Mouse (Mus musculus): ENCODE data around the gene Bcan. TPM values are rescaled to one million over a fixed set of nuclear protein-coding genes. Genes with fewer than 3 reads are reported as not detected.

Bcan gene
- polyA plus RNA-seq, 1 experiment from 2014 or later, result 0.15 TPM

DNA sequence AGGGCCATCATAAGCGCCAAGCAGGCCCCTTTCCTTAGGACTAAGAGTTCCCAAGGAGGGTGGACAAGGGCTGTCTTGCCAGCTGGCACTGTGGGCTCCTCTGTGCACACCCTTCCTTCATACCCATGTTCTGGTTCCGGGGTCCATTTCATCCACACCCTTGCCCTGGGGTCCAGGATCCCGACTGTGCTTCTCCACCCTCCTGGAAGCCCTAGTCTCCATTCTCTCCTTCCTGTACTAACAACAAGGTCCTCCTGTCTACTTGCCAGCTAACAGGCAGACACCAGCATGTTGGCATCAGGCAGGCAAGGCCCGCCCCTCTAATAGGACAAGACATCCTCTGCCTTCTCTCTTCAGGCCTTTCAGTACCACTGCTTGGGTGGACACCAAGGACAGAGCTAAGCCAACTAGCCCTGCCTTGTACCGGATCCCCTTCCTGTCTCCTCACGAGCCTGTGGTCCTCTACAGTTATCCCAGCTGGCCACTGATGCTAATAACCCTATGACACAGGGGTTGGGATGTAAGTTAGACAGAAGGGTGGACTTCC is 18.7 kb downstream of the Bcan start:
- 79% methylated on average over 6 of the region's 6 CpGs for WGBS
- H3K36me3 ChIP-seq, result 0 out of 2 replicates have a peak, but pooled peaks cover 6% of the 10 kb centered on the region
- no peak overlapping the region for H3K4me3 ChIP-seq
- H3K9ac ChIP-seq, result no peak overlapping the region
- ATAC-seq (ENCODE audit: insufficient number of reproducible peaks, insufficient read depth, low FRiP score, low TSS enrichment), result no peak
- peaks cover 55% of the 10 kb centered on the region for H3K4me1 ChIP-seq
- H3K4me2 ChIP-seq (replicated peaks), result no peak overlapping the region
- no peaks in the 10 kb centered on the region for H3K9me3 ChIP-seq
- H3K27me3 ChIP-seq, result no peaks in the 10 kb centered on the region
- H3K27ac ChIP-seq, result 0 out of 2 replicates have a peak overlapping the region, but pooled peaks have one; percentile 82

DNA sequence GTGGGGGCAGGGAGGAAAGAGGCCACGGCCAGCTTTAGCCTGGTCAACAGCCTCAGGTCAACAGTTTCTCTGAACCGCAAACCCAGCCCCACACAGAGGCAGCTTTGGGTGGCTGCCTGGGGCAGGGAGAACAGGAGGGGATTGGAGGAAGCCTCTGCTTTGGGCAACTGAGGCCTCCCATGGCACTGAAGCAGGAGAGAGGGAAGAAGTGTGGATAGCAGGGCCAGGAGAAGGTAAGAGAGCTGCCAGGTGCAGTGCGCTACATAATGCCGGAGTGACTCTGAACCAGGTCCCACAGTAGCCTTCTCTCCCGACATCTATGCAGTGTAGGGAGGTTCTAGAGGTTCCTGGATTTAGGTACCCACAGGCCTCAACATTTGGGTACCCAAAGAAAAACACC is 19.3 kb downstream of the Bcan start:
- Histone ChIP-seq H3K27ac (no peak overlapping the region), H3K27me3 (no peaks in the 10 kb centered on the region), H3K36me3 (0 out of 2 replicates have a peak, but pooled peaks cover 6% of the 10 kb centered on the region), H3K4me2 (replicated peaks) (no peak overlapping the region), H3K9ac (no peak overlapping the region), H3K4me3 (no peak overlapping the region), H3K9me3 (no peaks in the 10 kb centered on the region), H3K4me1 (peaks cover 49% of the 10 kb centered on the region)
- WGBS, result 48% methylated on average over 5 of the region's 5 CpGs
- no peak for ATAC-seq (ENCODE audit: insufficient number of reproducible peaks, insufficient read depth, low FRiP score, low TSS enrichment)

DNA sequence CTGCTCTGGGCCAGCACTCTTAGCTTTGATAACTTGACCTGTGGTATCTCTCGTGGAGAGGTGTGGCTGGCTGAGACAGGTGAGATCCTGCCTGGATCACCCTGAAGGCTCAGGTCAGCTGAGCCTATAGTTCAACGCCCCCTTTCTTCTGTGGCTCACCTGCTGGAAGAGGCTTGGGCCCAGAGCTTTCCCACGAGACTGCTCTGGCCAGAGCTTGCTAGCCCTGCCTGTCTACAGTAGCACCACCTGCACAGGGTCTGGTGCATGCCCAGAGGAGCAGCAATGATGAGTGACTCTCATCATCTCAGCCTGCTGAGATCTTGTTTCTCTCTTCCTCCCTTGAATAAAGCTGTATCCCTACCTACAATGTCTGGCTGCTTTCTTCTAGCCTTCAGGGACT is 19.9 kb downstream of the Bcan start:
- Histone ChIP-seq H3K27ac (no peak overlapping the region), H3K4me3 (no peak overlapping the region), H3K4me2 (replicated peaks) (no peak overlapping the region), H3K4me1 (peaks cover 43% of the 10 kb centered on the region), H3K9me3 (no peaks in the 10 kb centered on the region), H3K9ac (no peak overlapping the region), H3K27me3 (no peaks in the 10 kb centered on the region), H3K36me3 (0 out of 2 replicates have a peak, but pooled peaks cover 6% of the 10 kb centered on the region)
- 56% methylated on average over 3 of the region's 3 CpGs for WGBS
- no peak for ATAC-seq (ENCODE audit: insufficient number of reproducible peaks, insufficient read depth, low FRiP score, low TSS enrichment)

DNA sequence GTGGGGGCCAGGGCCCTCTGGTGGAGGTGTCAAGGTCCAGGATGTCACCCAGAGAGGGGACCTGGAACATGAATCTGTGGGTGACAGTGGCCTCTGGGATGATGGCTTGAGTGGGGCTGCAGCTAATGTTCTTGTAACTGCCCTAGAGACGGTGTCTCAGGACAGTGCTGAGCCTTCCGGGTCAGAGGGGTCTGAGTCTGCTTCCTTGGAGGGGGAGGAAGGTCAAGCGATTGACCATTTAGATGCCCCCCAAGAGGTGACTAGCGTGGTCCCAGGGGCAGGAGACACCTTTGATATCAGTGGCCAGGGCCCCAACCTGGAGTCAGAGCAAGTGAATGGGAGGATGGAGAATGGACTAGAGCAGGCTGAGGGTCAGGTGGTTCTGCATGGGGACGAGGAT is 20.5 kb downstream of the Bcan start:
- no peaks in the 10 kb centered on the region for H3K27me3 ChIP-seq
- no peaks in the 10 kb centered on the region for H3K9me3 ChIP-seq
- H3K27ac ChIP-seq, result no peak overlapping the region
- no peak for ATAC-seq (ENCODE audit: insufficient number of reproducible peaks, insufficient read depth, low FRiP score, low TSS enrichment)
- no peak overlapping the region for H3K9ac ChIP-seq
- H3K4me1 ChIP-seq, result peaks cover 44% of the 10 kb centered on the region
- no peak overlapping the region for H3K4me2 ChIP-seq (replicated peaks)
- no peak overlapping the region for H3K4me3 ChIP-seq
- 0 out of 2 replicates have a peak, but pooled peaks cover 6% of the 10 kb centered on the region for H3K36me3 ChIP-seq
- 82% methylated on average over 5 of the region's 5 CpGs for whole genome bisulfite sequencing

DNA sequence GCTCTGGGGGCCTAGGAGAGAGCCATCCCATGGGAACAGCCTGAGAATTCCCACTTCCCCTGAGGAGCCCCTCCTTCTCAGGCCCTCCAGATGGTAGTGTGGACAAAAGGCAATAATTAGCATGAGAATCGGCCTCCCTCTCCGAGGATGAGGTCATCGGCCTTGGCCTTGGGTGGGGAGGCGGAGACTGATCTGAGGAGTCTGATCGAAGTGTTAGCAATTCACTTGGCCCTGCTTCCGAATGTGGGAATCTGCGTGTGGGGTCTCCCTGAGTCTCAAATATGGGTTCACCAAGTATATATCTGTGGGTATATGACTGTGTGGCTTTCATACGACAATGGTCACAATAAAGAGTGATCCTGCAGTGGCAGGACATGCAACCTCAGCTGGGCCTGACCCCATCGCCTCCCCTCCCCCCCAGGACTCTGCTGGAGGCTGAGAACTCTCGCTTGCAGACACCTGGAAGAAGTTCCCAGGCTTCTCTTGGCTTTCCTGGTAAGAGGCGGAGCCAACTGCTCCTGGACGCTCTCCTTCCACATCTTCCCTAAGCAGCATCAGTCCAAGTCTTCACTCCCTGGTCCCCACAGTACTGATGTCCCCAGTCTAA is 25.5 kb downstream of the Bcan start:
- peaks cover 16% of the 10 kb centered on the region; the same call in 1 of the 2 replicates for H3K27me3 ChIP-seq
- 0 out of 2 replicates have a peak overlapping the region, but pooled peaks have one; percentile 53 for H3K4me3 ChIP-seq
- no peaks in the 10 kb centered on the region for H3K9me3 ChIP-seq
- peak overlapping the region; percentile 24 for H3K27ac ChIP-seq
- WGBS, result 15% methylated on average over 12 of the region's 12 CpGs
- 0 out of 2 replicates have a peak, but pooled peaks cover 6% of the 10 kb centered on the region for H3K36me3 ChIP-seq
- peaks cover 47% of the 10 kb centered on the region for H3K4me1 ChIP-seq
- H3K4me2 ChIP-seq (replicated peaks), result peak overlapping the region; percentile 96
- no peak overlapping the region; the same call in 1 of the 2 replicates for H3K9ac ChIP-seq
- ATAC-seq (ENCODE audit: insufficient number of reproducible peaks, insufficient read depth, low FRiP score, low TSS enrichment), result no peak

DNA sequence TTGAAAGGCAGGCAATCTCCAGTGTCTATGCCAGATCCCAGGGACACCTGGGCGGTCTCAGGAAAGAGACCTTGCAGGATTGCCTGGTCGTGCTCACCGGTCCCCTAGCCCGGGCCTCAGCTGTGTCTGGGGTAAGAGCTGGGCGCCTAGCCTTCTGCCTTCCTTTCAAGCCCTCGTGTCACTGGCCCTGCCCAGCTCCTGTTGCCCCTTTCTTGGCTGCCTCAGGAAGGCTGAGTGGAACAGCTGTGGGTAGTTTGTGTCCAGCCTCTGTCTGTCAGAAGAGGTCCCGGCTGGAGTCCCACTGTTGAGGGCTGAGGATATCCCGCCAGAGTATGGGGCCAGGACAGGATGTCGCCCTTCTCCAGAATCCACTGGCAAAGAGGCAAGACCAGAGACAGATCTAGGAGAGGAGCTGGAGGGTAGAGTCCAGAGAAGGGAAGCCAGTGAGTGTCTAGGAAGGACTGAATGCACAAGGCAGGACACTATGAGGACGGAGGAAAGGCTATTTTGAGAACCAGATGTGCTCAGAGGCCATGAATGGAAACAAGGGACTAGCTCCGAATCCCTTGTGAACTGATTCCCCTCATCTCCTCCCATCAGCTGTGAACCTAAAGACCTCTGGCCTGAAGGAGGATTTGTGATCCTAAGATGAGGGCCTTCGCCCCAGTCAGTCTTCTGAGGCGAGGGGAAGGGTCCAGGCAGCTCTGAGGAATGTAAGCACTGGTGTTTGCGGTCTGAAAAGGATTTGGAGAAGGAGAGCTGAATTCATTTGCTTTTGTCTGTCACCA is 26.2 kb downstream of the Bcan start:
- peak overlapping the region; percentile 96 for H3K4me2 ChIP-seq (replicated peaks)
- H3K36me3 ChIP-seq, result 0 out of 2 replicates have a peak, but pooled peaks cover 6% of the 10 kb centered on the region
- no peaks in the 10 kb centered on the region for H3K9me3 ChIP-seq
- WGBS, result 26% methylated on average over 14 of the region's 14 CpGs
- ATAC-seq (ENCODE audit: insufficient number of reproducible peaks, insufficient read depth, low FRiP score, low TSS enrichment), result no peak
- peaks cover 16% of the 10 kb centered on the region; the same call in 1 of the 2 replicates for H3K27me3 ChIP-seq
- peak overlapping the region; percentile 24; the same call in 1 of the 2 replicates for H3K27ac ChIP-seq
- H3K4me3 ChIP-seq, result peak overlapping the region; percentile 53
- 0 out of 2 replicates have a peak overlapping the region, but pooled peaks have one; percentile 71 for H3K9ac ChIP-seq
- H3K4me1 ChIP-seq, result peaks cover 47% of the 10 kb centered on the region

DNA sequence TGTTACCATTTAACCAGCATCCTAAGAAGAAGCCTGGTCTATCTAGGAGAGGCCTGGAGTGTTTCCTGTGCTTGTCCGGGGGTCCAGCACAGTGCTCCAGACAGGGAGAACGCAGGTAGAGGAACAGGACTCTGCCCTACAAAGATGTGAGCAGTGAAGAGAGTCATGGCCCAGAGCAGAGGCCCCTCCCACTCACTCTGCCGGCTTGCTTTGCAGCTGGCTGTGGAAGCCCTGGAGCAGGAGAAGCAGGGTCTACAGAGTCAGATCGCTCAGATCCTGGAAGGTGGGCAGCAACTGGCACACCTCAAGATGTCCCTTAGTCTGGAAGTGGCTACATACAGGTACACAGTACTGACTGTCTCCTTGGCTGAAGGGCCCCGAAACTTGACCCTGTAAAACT is 27.3 kb downstream of the Bcan start:
- no peak for ATAC-seq (ENCODE audit: insufficient number of reproducible peaks, insufficient read depth, low FRiP score, low TSS enrichment)
- H3K27me3 ChIP-seq, result peaks cover 16% of the 10 kb centered on the region; the same call in 1 of the 2 replicates
- H3K27ac ChIP-seq, result peak overlapping the region; percentile 26; the same call in 1 of the 2 replicates
- WGBS, result 21% methylated on average over 5 of the region's 5 CpGs
- peak overlapping the region; percentile 71 for H3K9ac ChIP-seq
- peaks cover 47% of the 10 kb centered on the region for H3K4me1 ChIP-seq
- H3K9me3 ChIP-seq, result no peaks in the 10 kb centered on the region
- 0 out of 2 replicates have a peak, but pooled peaks cover 6% of the 10 kb centered on the region for H3K36me3 ChIP-seq
- H3K4me2 ChIP-seq (replicated peaks), result peak overlapping the region; percentile 96
- peak overlapping the region; percentile 53 for H3K4me3 ChIP-seq

DNA sequence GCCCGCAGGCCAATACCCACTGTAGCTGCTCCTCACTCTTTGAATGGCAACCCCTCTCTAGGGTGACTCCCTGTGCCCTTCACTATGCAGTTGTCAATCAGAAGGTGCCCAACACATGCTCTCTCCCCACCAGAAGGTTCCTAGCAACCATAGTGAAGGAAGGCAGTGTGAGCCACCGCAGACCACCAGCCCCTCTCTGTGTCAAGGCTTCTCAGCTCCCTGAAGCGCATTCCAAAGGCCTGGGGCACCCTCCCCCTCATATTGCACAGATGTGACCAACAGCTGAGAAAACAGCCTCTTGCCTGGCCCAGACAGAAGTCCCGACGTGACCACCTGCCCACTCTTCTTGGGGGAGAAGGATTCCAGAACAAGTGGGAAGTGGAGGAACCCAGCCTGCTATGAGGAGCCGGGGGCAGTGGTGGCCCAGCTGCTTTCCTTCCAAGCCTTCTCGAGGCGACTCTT is 27.8 kb downstream of the Bcan start:
- H3K4me2 ChIP-seq (replicated peaks), result peak overlapping the region; percentile 96
- no peaks in the 10 kb centered on the region for H3K9me3 ChIP-seq
- H3K27me3 ChIP-seq, result peaks cover 16% of the 10 kb centered on the region; the same call in 1 of the 2 replicates
- peak overlapping the region; percentile 53 for H3K4me3 ChIP-seq
- no peak for ATAC-seq (ENCODE audit: insufficient number of reproducible peaks, insufficient read depth, low FRiP score, low TSS enrichment)
- H3K36me3 ChIP-seq, result 0 out of 2 replicates have a peak, but pooled peaks cover 6% of the 10 kb centered on the region
- peak overlapping the region; percentile 42 for H3K27ac ChIP-seq
- H3K4me1 ChIP-seq, result peaks cover 47% of the 10 kb centered on the region
- WGBS, result 5% methylated on average over 8 of the region's 8 CpGs
- H3K9ac ChIP-seq, result peak overlapping the region; percentile 71

DNA sequence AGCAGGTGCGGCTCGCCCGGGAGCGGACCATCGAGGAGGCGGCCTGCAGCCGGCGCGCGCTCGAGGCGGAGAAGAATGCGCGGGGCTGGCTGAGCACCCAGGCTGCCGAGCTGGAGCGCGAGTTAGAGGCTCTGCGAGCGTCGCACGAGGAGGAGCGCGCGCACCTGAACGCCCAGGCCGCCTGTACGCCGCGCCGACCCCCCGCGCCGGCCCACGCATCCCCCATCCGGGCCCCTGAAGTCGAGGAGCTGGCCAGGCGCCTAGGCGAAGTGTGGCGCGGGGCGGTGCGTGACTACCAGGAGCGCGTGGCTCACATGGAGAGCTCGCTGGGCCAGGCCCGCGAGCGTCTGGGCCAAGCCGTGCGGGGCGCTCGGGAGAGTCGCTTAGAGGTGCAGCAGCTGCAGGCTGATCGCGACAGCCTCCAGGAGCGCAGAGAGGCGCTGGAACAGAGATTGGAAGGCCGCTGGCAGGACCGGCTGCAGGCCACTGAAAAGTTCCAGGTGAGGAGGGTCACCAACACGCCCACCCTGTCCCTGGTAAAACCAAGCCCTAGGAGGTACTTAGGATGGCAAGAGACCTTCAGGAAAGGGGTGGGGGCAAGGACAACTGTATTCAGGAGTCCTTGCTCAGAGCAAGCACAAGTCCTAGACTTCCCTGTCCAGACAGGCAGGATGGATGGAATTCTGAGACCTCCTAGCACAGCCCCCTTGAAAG is 28.4 kb downstream of the Bcan start:
- Histone ChIP-seq H3K27me3 (peaks cover 16% of the 10 kb centered on the region; the same call in 1 of the 2 replicates), H3K27ac (peak overlapping the region; percentile 42), H3K9ac (peak overlapping the region; percentile 71), H3K4me1 (peaks cover 47% of the 10 kb centered on the region), H3K4me2 (replicated peaks) (peak overlapping the region; percentile 96), H3K9me3 (no peaks in the 10 kb centered on the region), H3K36me3 (0 out of 2 replicates have a peak, but pooled peaks cover under 1% of the 10 kb centered on the region), H3K4me3 (peak overlapping the region; percentile 53)
- WGBS, result under 1% methylated on average over 57 of the region's 60 CpGs
- no peak for ATAC-seq (ENCODE audit: insufficient number of reproducible peaks, insufficient read depth, low FRiP score, low TSS enrichment)

DNA sequence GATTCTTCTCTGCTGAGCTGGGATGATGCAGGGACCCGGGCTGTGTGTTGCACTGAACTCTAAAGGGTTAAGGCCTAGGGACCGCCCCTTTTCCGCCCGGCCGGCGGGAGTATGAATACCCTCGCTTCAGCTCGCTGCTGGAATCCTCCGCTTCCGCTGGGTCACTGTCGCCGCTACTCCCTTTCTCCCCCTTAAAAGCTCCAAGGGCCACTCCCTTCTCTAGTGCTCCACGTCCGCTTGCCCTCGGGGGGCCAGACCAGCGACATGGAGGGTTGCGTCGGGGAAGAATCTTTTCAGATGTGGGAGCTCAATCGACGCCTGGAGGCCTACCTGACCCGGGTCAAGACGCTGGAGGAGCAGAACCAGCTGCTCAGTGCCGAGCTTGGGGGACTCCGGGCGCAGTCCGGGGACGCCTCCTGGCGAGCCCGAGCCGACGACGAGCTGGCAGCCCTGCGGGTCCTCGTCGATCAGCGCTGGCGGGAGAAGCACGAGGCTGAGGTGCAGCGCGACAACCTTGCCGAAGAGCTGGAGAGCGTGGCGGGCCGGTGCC is 29.0 kb downstream of the Bcan start, which contains the start of gene Nes:
Gene Nes, plus strand, starts transcription at position 140 of the 550 bp plus-strand sequence.
- H3K4me1 ChIP-seq, result peaks cover 47% of the 10 kb centered on the region
- peak within 1 kb of the TSS; percentile 96 for H3K4me2 ChIP-seq (replicated peaks)
- H3K27ac ChIP-seq, result peak within 1 kb of the TSS; percentile 42
- no peaks in the 10 kb centered on the region for H3K9me3 ChIP-seq
- H3K4me3 ChIP-seq, result peak within 1 kb of the TSS; percentile 53
- no peaks in the 10 kb centered on the region for H3K36me3 ChIP-seq
- WGBS, result under 1% methylated on average over 44 of the region's 44 CpGs
- peak within 1 kb of the TSS; percentile 71 for H3K9ac ChIP-seq
- peaks cover 16% of the 10 kb centered on the region; the same call in 1 of the 2 replicates for H3K27me3 ChIP-seq
- peak; percentile 67 for ATAC-seq (ENCODE audit: insufficient number of reproducible peaks, insufficient read depth, low FRiP score, low TSS enrichment)
